Mouse (Mus musculus): ENCODE measurements around the gene Fam222a. TPM values are rescaled to one million over a fixed set of nuclear protein-coding genes. Genes with fewer than 3 reads are reported as not detected.

The Fam222a gene
- polyA plus RNA-seq, 1 experiment, result 8.0 TPM

DNA sequence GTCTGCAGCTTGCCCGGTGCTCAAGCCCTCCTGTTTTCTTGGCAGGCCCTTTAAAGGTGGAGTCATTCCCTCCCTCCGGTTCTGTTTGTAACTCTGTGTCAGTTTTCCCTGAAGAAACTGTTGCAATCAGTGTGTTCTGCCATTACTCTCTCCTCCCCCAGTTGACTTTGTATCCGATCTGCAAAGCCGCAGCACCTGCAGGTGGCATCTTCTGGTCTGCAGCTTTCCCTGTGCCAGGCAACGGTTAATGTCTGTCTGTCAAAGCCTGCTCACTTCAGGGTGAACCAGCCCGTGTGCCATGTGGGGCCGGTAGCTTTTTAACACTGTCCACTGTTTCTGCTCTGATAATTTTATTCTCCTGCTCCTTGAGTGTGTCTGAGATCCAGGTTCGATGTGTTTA is 29.4 kb downstream of the Fam222a start:
- Histone ChIP-seq H3K4me1 (ENCODE audit: control insufficient read depth, insufficient read depth, low read length) (peaks cover 26% of the 10 kb centered on the region), H3K4me3 (replicated peaks; ENCODE audit: extremely low read depth, low read depth, low read length) (no peak overlapping the region)
- DNase-seq, result no peak
- TF ChIP-seq POLR2A (IDR thresholded peaks at IDR 0.05; ENCODE audit: borderline replicate concordance, extremely low read depth, low read depth, low read length) (no peak), CTCF (IDR thresholded peaks at IDR 0.05; ENCODE audit: insufficient read depth, low read length) (no peak)
- 32% methylated on average over 8 of the region's 8 CpGs for WGBS

DNA sequence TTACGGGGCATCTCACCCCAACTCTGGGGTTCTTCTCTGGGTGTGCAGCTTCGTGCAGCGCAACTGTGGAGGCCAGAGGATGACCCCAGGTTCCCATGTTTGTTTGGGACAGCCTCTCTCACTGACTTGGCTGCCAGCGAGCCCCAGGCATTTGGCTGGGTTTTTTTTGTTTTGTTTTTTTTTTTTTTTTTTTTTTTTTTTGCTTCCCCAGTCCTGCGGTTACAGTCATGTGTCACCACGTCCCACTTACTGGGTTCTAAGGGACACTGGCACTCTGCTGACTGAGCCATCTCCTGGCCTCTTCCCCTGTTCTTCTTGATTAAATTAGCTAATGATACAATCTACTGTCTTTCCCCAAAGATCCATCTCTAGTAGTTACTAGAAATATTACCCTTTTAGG is 29.8 kb downstream of the Fam222a start:
- WGBS, result 32% methylated on average over 6 of the region's 6 CpGs
- no peak for DNase-seq
- H3K4me3 ChIP-seq (replicated peaks; ENCODE audit: extremely low read depth, low read depth, low read length), result no peak overlapping the region
- peaks cover 26% of the 10 kb centered on the region for H3K4me1 ChIP-seq (ENCODE audit: control insufficient read depth, insufficient read depth, low read length)
- TF ChIP-seq POLR2A (IDR thresholded peaks at IDR 0.05; ENCODE audit: borderline replicate concordance, extremely low read depth, low read depth, low read length), result no peak
- TF ChIP-seq CTCF (IDR thresholded peaks at IDR 0.05; ENCODE audit: insufficient read depth, low read length), result no peak

DNA sequence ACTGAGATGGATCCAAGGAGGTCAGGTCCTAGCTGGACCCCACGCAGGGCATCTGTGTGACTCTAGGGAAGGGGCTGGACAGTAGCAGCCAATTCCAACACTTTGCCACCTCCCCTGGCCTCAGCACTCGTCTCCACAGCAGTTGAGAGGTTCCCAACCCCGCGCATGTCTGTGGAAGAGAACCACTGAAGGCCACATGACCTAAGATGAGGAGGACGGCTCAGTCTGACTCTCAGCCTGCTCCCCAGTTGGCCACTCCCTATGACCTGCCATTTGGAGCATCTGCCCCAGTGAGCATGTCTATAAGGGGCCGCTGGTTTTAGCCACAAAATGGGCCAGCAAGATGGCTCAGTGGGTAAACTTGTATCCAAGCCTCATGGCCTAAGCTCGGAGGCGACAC is 34.2 kb downstream of the Fam222a start:
- TF ChIP-seq POLR2A (IDR thresholded peaks at IDR 0.05; ENCODE audit: borderline replicate concordance, extremely low read depth, low read depth, low read length) (no peak), CTCF (IDR thresholded peaks at IDR 0.05; ENCODE audit: insufficient read depth, low read length) (no peak)
- H3K4me3 ChIP-seq (replicated peaks; ENCODE audit: extremely low read depth, low read depth, low read length), result no peak overlapping the region
- 76% methylated on average over 8 of the region's 8 CpGs for WGBS
- peaks cover 6% of the 10 kb centered on the region for H3K4me1 ChIP-seq (ENCODE audit: control insufficient read depth, insufficient read depth, low read length)
- no peak for DNase-seq

DNA sequence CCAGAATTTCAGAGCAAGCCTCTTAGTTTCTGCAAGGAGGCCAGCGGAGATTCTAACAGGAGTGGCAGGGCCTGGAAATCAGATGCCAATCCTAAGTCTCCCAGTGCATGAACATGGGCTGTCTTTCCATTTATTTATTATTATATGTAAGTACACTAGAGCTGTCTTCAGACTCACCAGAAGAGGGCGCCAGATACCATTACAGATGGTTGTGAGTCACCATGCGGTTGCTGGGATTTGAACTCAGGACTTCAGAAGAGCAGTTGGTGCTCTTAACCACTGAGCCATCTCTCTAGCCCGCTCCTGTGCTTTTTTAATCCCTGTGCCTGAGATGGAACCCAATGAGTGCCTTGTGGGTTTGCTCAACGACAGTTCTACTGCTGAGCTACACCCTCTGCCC is 36.2 kb downstream of the Fam222a start:
- peaks cover 7% of the 10 kb centered on the region for H3K4me1 ChIP-seq (ENCODE audit: control insufficient read depth, insufficient read depth, low read length)

DNA sequence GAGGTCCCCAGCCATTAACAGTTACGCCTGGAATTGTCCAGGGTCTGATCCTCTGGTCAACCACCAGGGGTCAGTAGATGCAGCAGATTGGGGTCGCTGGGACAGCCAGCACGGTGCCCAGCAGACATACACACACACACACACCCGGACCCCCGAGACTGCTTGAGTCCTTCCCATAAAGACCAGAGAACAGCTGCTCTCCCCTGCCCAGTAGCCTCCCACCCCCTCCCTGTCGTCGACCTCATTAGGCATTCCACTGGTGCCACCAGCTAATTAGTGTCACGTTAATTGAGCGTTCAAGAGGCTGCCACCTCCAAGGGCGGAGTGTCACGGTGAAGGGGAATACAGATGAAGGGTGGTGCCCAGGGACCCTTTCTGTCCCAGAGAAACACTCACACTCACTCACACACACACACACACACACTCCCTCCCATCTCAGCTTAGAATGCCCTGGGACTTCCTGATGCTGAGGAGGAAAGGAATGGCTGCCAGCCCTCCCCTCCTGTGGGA is 37.0 kb downstream of the Fam222a start:
- DNase-seq, result no peak

More for the DNA sequence above, 36.2 kb downstream of the Fam222a start:
- no peak for TF ChIP-seq CTCF (IDR thresholded peaks at IDR 0.05; ENCODE audit: insufficient read depth, low read length)
- TF ChIP-seq POLR2A (IDR thresholded peaks at IDR 0.05; ENCODE audit: borderline replicate concordance, extremely low read depth, low read depth, low read length), result no peak
- no peak for DNase-seq
- 77% methylated on average over 5 of the region's 5 CpGs for WGBS
- H3K4me3 ChIP-seq (replicated peaks; ENCODE audit: extremely low read depth, low read depth, low read length), result no peak overlapping the region

DNA sequence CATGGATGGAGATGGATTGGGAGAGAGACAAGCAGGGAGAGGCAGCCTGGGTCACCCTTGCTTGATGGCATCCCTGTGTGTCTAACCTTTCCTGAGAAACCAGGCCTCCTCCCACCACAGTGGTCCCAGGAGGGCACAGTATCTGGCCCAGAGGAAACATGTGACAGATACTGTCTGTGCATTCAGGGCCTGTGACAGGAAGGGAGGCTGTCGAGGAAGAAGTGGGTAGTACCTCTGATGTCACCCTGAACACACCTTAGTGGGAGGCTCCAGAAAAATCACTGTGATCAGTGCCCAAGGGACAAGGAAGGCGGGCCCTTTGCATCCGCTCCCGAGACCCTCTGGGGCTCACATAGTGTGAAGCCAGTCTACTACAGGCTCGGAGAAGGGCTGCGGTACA is 38.2 kb downstream of the Fam222a start:
- TF ChIP-seq CTCF (IDR thresholded peaks at IDR 0.05; ENCODE audit: insufficient read depth, low read length) (no peak), POLR2A (IDR thresholded peaks at IDR 0.05; ENCODE audit: borderline replicate concordance, extremely low read depth, low read depth, low read length) (no peak)
- 85% methylated on average over 6 of the region's 6 CpGs for WGBS
- H3K4me1 ChIP-seq (ENCODE audit: control insufficient read depth, insufficient read depth, low read length), result peaks cover 7% of the 10 kb centered on the region
- no peak overlapping the region for H3K4me3 ChIP-seq (replicated peaks; ENCODE audit: extremely low read depth, low read depth, low read length)
- DNase-seq, result no peak

More for the DNA sequence above, 37.0 kb downstream of the Fam222a start:
- TF ChIP-seq POLR2A (IDR thresholded peaks at IDR 0.05; ENCODE audit: borderline replicate concordance, extremely low read depth, low read depth, low read length) (no peak), CTCF (IDR thresholded peaks at IDR 0.05; ENCODE audit: insufficient read depth, low read length) (peak; percentile 56)
- Histone ChIP-seq H3K4me3 (replicated peaks; ENCODE audit: extremely low read depth, low read depth, low read length) (no peak overlapping the region), H3K4me1 (ENCODE audit: control insufficient read depth, insufficient read depth, low read length) (peaks cover 7% of the 10 kb centered on the region)
- 39% methylated on average over 11 of the region's 11 CpGs for WGBS

DNA sequence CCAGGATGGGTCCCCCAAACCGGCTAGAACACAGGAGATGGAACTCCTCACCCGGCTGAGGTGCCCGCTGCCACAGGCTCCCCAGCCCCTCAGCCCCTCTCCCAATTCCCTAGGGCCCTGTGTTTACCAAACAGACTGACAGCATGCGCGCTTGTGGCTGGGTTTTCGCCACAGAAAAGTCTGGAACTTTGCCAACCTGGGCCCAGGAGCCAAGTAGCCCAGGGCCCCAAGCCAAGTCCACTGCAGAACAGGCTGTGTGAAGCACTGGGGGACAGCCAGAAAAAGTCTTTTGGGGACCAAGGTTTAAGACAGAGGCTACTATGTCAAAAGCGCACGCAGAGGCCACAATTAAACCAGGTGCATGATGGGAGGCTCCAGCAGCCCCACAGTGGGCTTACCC is 39.8 kb downstream of the Fam222a start:
- H3K4me1 ChIP-seq (ENCODE audit: control insufficient read depth, insufficient read depth, low read length), result peaks cover 7% of the 10 kb centered on the region
- 42% methylated on average over 8 of the region's 8 CpGs for WGBS
- H3K4me3 ChIP-seq (replicated peaks; ENCODE audit: extremely low read depth, low read depth, low read length), result no peak overlapping the region
- peak; percentile 63 for DNase-seq
- no peak for TF ChIP-seq CTCF (IDR thresholded peaks at IDR 0.05; ENCODE audit: insufficient read depth, low read length)
- TF ChIP-seq POLR2A (IDR thresholded peaks at IDR 0.05; ENCODE audit: borderline replicate concordance, extremely low read depth, low read depth, low read length), result no peak

DNA sequence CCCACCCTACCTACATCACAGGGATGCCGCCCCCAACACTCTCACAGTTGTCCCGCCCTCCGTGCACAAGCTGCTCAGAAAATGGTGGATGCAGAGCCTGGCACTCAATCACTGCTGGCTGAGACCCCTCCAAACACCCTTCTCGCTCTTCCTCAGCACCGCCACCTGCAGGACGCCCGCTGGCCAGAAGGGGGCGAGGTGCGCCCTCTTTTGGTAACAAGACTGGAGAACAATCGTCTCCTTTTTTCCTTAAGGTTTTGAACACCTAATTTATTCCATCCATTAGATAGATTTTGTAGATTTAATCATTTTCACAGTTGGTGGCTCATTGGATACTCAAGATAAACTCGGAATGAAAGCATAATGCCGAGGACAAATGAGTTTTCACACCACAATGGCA is 40.7 kb downstream of the Fam222a start:
- 5% methylated on average over 12 of the region's 12 CpGs for WGBS
- TF ChIP-seq CTCF (IDR thresholded peaks at IDR 0.05; ENCODE audit: insufficient read depth, low read length), result peak; percentile 85
- TF ChIP-seq POLR2A (IDR thresholded peaks at IDR 0.05; ENCODE audit: borderline replicate concordance, extremely low read depth, low read depth, low read length), result no peak
- DNase-seq, result peak; percentile 80

DNA sequence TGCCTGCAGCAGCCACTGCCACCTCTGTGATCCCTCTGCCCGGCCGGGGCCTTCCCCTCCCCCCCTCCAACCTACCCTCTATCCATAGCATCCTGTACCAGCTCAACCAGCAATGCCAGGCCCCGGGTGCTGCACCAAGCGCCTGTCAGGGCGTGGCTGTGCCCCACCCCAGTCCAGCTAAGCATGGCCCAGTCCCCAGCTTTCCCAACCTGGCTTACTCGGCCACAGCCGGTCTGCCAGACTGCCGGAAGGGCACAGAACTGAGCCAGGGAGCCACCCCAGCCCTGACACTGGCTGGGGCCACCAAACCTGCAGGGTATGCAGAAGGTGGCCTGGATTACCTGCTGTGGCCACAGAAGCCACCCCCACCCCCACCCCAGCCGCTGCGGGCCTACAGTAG is 43.4 kb downstream of the Fam222a start:
- Histone ChIP-seq H3K4me3 (replicated peaks; ENCODE audit: extremely low read depth, low read depth, low read length) (no peak overlapping the region), H3K4me1 (ENCODE audit: control insufficient read depth, insufficient read depth, low read length) (peaks cover 7% of the 10 kb centered on the region)
- TF ChIP-seq CTCF (IDR thresholded peaks at IDR 0.05; ENCODE audit: insufficient read depth, low read length), result no peak
- no peak for TF ChIP-seq POLR2A (IDR thresholded peaks at IDR 0.05; ENCODE audit: borderline replicate concordance, extremely low read depth, low read depth, low read length)
- 83% methylated on average over 10 of the region's 10 CpGs for WGBS
- DNase-seq, result no peak

More for the DNA sequence above, 40.7 kb downstream of the Fam222a start:
- no peak overlapping the region for H3K4me3 ChIP-seq (replicated peaks; ENCODE audit: extremely low read depth, low read depth, low read length)
- peaks cover 7% of the 10 kb centered on the region for H3K4me1 ChIP-seq (ENCODE audit: control insufficient read depth, insufficient read depth, low read length)

DNA sequence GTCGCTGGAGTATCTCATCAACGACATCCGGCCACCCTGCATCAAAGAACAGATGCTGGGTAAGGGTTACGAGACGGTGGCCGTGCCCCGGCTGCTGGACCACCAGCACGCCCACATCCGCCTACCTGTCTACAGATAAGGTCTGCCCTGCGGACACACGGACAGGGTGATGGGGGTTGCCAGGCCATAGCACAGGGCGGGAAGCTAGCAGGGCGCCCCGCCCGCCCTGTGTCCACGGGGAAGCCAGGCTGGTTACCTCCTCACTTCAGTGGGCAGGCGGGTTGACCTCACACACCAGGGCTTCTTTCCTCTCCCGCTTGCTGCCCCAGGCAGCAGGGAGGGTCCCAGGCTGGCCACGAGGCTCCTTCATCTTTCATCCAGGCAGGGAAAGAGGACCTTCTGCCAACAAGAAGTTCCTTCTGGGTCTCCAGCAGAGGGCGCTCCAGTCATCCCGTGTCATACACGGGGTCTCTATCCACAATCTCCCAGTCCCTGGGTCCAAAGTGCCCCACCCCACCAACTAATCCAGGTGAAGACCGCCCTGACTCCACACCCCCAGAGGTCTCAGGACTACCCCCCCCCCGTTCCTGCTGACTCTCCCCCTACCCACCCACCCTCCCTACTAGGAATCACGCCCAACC is 44.3 kb downstream of the Fam222a start:
- peak; percentile 65 for TF ChIP-seq CTCF (IDR thresholded peaks at IDR 0.05; ENCODE audit: insufficient read depth, low read length)
- no peak for TF ChIP-seq POLR2A (IDR thresholded peaks at IDR 0.05; ENCODE audit: borderline replicate concordance, extremely low read depth, low read depth, low read length)
- Histone ChIP-seq H3K4me1 (ENCODE audit: control insufficient read depth, insufficient read depth, low read length) (peaks cover 7% of the 10 kb centered on the region), H3K4me3 (replicated peaks; ENCODE audit: extremely low read depth, low read depth, low read length) (no peak overlapping the region)
- DNase-seq, result no peak
- WGBS, result 68% methylated on average over 25 of the region's 25 CpGs
